Mouse (Mus musculus) T-helper 17 cell (primary cell): ENCODE data around the gene Olfr330.
"Not testable (repeated sequence)": the region's sequence is repeated elsewhere in the genome, so short reads cannot be mapped to it uniquely, and the experiment has no call there.

Experiments
- in situ Hi-C, 2 experiments: fragments of 300-600 bp; cut with MboI, MseI; formaldehyde crosslinking; loops; 1 replicate in 1 of 2; 2 replicates in 1 of 2; pipeline ENCODE4 v1.15.1; 2025; ENCODE audit warnings: high pct_unique_total_duplicates in 2 of 2

Olfr330 gene

GRCm38 (mm10) chr11:58534736-58535135, at the start of gene Olfr330:
Gene Olfr330, minus strand, starts transcription at chr11:58534836.
- in situ Hi-C loops = not testable (repeated sequence)

GRCm38 (mm10) chr11:58578636-58579035, 44.0 kb upstream of the Olfr330 start:
- in situ Hi-C loops = no loop called here

DNA sequence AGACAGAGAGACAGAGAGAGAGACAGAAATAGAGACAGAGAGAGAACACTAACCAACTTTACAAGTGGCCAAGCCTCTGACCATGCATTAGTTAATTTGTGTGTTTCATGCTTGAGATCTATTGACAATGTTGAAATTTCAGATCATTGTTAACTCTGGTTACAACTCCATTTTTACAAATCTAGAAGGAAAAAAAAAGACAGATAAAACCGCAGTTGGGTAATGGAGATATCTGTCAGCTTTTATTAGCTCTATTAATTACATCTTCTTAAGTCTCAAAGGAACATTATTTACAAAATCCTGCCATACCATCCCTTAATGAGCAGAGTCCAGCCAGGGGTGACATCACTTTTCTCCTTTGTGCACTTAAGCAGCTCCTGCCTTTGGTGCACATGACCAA, 42.8 kb upstream of the Olfr330 start, which contains the start of gene Olfr325:
Gene Olfr325, plus strand, starts transcription at position 301 of the 400 bp plus-strand sequence.
- in situ Hi-C loops = no loop called here

GRCm38 (mm10) chr11:58570405-58570804, 35.8 kb upstream of the Olfr330 start, which contains the start of gene Olfr224:
Gene Olfr224, minus strand, starts transcription at chr11:58570553.
- in situ Hi-C loops = no loop called here

- in situ Hi-C loops = no loop called here
Observed at GRCm38 (mm10) chr11:58555536-58555935, 20.9 kb upstream of the Olfr330 start, which contains the start of gene Olfr328. Gene Olfr328, minus strand, starts transcription at chr11:58555636.

DNA sequence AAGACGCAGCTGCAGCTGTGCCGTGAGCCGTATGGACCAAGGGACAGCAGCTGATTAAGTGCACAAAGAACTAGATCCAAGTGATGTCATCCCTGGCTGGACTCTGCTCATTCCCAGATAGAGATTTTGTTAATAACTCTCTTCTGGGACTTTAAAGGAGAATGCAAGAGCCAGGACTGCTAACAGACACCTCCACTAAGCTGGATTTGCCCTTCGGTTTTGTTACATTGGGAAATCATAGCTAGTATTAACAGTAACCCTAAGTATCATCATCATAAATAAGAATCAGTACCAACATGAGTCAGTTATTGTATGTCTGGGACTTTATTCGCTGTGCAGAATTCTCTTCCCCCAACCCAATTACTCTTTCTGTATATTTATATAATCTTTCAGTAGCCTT, 11.7 kb upstream of the Olfr330 start, which contains the start of gene Olfr329-ps:
Gene Olfr329-ps, minus strand, starts transcription at position 101 of the 400 bp plus-strand sequence.
- in situ Hi-C loops = no loop called here

GRCm38 (mm10) chr11:58519756-58520155, 14.9 kb downstream of the Olfr330 start:
- in situ Hi-C loops = not testable (repeated sequence)

- in situ Hi-C loops = not testable (repeated sequence)
Observed at GRCm38 (mm10) chr11:58518916-58519315, 15.7 kb downstream of the Olfr330 start.

DNA sequence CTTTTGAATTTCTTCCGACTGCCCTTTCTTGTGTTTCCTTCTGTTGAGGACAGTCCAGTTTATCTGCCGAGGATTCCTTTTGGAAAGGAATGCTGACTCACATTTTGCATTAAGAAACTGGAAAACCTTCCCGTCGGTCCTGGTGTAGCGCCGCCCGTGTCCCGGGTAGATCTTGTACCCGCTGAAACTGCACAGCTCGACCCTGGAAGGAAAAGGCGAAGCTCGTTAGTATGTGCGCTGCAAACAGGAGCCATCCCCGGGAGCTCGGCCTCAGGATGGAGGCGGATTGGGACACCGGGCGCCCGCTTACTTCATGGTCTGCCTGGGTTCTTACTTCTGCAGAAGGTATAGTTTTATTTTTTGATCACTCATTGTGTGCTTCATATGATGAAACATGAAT, 25.6 kb downstream of the Olfr330 start:
- in situ Hi-C loops = not testable (repeated sequence)

- in situ Hi-C loops = not testable (repeated sequence)
Observed at GRCm38 (mm10) chr11:58502472-58502871, 32.2 kb downstream of the Olfr330 start, which contains the start of gene Olfr331. Gene Olfr331, minus strand, starts transcription at chr11:58502572.

DNA sequence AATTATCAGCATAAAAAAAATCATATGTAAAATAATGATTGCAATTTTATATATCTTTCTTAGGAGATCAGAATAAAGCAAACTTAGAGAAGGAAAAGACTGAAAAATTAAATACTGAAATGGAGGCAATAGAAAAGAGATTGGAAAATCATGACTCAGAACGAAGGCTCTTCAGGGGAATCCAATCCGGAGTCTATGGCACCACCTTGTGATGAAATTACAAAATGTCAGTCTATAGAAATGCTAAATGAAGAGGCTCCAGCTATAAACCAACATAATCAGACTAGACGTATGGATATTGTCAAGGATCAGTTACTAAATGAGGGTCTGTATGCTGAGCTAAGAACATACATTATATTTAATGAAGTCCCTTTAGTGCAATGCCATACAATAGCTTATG, 35.3 kb downstream of the Olfr330 start:
- in situ Hi-C loops = no loop called here

DNA sequence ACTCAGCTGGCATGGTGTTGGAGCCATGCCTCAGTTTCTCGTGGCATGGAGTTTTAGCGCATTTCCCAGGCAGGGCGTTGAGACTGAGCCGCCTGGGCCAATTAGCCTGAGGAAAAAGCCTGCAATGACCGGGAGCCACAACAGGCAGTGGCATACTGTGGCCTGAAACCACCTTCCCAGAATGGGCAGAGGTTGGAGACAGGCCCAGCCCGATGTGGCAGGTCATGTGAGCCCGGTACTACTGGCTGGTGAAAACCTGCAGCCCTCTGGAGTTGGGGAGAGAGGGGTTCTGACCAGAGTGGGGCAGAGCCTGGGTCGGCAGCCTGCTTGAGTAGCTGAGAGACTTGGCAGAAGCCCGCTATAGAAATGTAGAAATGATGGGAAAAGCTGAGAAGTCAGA, 35.9 kb downstream of the Olfr330 start:
- in situ Hi-C loops = no loop called here

GRCm38 (mm10) chr11:58492455-58492854, 42.2 kb downstream of the Olfr330 start, which contains the start of gene Olfr332:
Gene Olfr332, minus strand, starts transcription at chr11:58492555.
- in situ Hi-C loops = no loop called here
